Mouse (Mus musculus) thymus, adult 2 months (tissue): Measurements from ENCODE around the gene Taf6. TPM values are rescaled to one million over a fixed set of nuclear protein-coding genes. Genes with fewer than 3 reads are reported as not detected.

Source experiments
- DNase-seq: peaks from one replicate; pipeline ENCODE4 v3.0.0; 2021
- H3K27ac ChIP-seq: fragments of 200-500 bp; 2 replicates; pipeline ENCODE4 v1.5.1; 2012; ENCODE audit warnings: low read length, control low read depth; ENCODE audit not compliant: control insufficient read depth, insufficient read depth
- H3K27me3 ChIP-seq: fragments of 200-500 bp; 2 replicates; pipeline ENCODE4 v1.6.1; 2012; ENCODE audit warnings: mild to moderate bottlenecking, low read length, moderate library complexity, mixed read lengths; ENCODE audit not compliant: control insufficient read depth, insufficient read depth
- H3K36me3 ChIP-seq: fragments of 200-500 bp; 2 replicates; pipeline ENCODE4 v1.6.1; 2012; ENCODE audit warnings: mild to moderate bottlenecking, low read length, moderate library complexity; ENCODE audit not compliant: control insufficient read depth, insufficient read depth
- H3K4me1 ChIP-seq: fragments of 200-500 bp; replicated peaks from 2 replicates; pipeline ENCODE4 v1.6.1; 2012; ENCODE audit warnings: low read length; ENCODE audit not compliant: control insufficient read depth, insufficient read depth
- H3K4me3 ChIP-seq: fragments of 200-500 bp; 2 replicates; pipeline ENCODE4 v1.5.1; 2012; ENCODE audit warnings: mild to moderate bottlenecking, low read length, control low read depth, moderate library complexity; ENCODE audit not compliant: control insufficient read depth, insufficient read depth
- CTCF ChIP-seq: fragments of 200-500 bp; IDR thresholded peaks from 2 replicates; pipeline ENCODE4 v1.5.1; 2012; ENCODE audit warnings: mild to moderate bottlenecking, control low read depth, low read length, moderate library complexity, borderline replicate concordance; ENCODE audit not compliant: control insufficient read depth, poor library complexity, insufficient read depth; ENCODE audit errors: extremely low read depth
- POLR2A ChIP-seq: fragments of 200-500 bp; IDR thresholded peaks from 2 replicates; pipeline ENCODE4 v1.6.1; 2012; ENCODE audit warnings: mild to moderate bottlenecking, low read length, control low read depth, moderate library complexity; ENCODE audit not compliant: control insufficient read depth, poor library complexity, insufficient read depth; ENCODE audit errors: extremely low read depth
- WGBS: fragments of 180-500 bp; shearing (Covaris S2); methylation state at CpG from one replicate; pipeline ENCODE4 v1.1.7; 2018; 5-methylcytosine and 5-hydroxymethylcytosine counted together
- polyA plus RNA-seq: library from polyadenylated mRNA; depleted of rRNA; stranded (reverse); fragments of >200 nt; gene quantifications from 2 replicates; pipeline ENCODE4 v1.2.3, GENCODE M21; 2012; rRNA removed

Taf6 gene
- polyA plus RNA-seq: 106 and 108 TPM in 2 replicates

DNA sequence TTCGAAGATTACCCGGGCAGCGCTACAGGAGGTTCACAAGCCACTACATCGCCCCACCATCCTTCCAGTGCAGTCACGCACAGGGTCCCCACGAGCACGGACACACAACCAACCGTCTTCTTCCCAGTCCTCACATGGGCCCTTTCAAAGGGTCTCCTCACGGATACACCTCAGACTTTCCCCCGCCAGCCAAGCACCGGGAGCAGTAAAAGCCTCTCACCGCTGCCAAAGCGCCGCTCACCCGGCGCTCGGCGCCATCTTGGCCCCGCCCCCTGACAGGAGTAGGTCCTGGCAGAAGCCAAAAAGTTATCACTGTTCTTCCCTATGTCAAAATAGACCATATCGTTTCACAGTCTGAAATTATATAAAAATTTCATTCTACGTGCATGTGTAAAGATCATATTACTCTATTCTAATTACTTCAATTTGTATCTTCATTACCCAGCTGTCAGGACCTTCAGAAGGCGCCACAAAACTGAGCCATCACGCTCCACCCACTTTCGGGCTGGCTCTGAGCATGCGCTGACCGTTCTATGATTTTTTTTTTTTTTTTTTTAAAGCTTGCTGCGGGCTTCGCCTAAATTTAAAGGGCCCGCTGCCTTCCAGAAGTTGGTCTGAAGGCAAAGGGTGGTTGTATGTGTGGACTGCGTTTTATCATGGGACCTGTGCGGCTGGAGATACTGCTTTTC, at the start of gene Taf6, which contains the start of gene Cnpy4:
Gene Taf6 (minus strand): TSS at position 502 of the 689 bp plus-strand sequence.
Gene Cnpy4 (plus strand): TSS at position 536 of the 689 bp plus-strand sequence.
- peak; percentile 98 for TF ChIP-seq POLR2A
- TF ChIP-seq CTCF: 0 out of 2 replicates have a peak, but pooled peaks have one; percentile 34
- Histone ChIP-seq H3K27me3 (no peaks in the 10 kb centered on the region), H3K4me1 (peaks cover 5% of the 10 kb centered on the region; the same call in 1 of the 2 replicates), H3K4me3 (peak within 1 kb of the TSS; percentile 100), H3K27ac (peak within 1 kb of the TSS; percentile 71; the same call in 1 of the 2 replicates), H3K36me3 (peaks cover 2% of the 10 kb centered on the region)
- peak; percentile 83 for DNase-seq
- WGBS: under 1% methylated on average over 31 of the region's 31 CpGs

DNA sequence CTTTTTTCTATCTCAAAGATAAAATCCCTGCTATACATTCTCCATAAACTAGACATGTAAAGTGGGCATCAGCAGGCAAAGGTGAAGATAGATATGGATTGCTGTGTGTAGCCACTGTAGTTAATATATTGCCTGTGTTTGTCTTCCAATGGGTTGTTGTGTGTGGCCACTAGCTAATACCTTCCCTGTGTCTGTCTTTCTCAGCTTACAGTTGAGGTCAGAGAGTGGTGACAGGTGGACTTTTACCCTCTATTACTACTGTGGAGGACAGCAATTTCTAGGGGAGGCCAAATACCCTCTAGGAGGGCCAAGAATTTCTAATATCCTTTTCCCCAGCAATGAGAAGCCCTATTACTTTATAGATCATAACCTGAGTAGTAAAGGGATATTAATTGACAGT, 47.0 kb upstream of the Taf6 start:
- TF ChIP-seq POLR2A: no peak
- Histone ChIP-seq H3K36me3 (no peaks in the 10 kb centered on the region), H3K27ac (no peak overlapping the region), H3K4me1 (no peaks in the 10 kb centered on the region), H3K27me3 (no peaks in the 10 kb centered on the region), H3K4me3 (no peak overlapping the region)
- no peak for DNase-seq

DNA sequence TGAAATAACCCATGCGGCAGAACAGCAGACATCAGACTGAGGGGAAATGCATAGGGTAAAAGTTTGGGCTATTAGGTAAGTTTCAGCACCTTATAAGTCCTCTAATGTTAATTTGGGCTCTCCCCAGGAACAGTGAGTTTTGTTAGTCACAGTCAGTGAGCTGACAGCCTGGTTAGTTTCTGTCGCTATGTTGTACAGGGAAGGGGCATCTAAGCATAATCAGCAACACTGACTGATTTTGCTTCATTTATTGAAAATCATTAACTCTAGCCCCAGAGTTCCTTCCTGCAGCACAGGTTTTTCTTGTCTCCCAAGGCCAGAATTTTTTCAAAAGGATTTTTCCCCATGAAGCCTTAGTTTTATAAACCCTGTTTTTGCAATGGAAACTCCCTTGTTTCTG, 46.5 kb upstream of the Taf6 start:
- Histone ChIP-seq H3K36me3 (no peaks in the 10 kb centered on the region), H3K4me1 (no peaks in the 10 kb centered on the region), H3K4me3 (no peak overlapping the region), H3K27me3 (no peaks in the 10 kb centered on the region), H3K27ac (no peak overlapping the region)
- WGBS: 94% methylated on average over 2 of the region's 2 CpGs
- DNase-seq: no peak
- TF ChIP-seq CTCF: no peak
- no peak for TF ChIP-seq POLR2A

DNA sequence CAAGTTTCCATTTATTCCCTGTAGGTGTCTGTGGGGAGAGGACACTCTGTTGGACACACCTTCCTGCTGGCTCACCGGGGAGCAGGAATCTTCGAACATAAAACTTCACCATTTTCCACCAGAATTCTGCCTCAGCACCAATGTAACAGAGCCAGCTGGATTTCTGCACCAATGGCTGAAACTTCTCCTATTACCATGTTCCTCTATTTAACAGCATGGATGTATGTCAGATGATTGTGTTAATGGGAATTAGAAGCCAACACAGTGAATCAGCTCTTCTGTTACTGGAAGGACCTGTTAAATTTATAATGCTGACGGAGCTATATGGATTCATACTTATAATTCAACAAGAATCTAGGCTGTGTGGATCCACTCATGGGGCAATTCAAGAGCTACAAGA, 42.3 kb upstream of the Taf6 start:
- no peaks in the 10 kb centered on the region for H3K27me3 ChIP-seq
- no peak overlapping the region for H3K27ac ChIP-seq
- no peak overlapping the region for H3K4me3 ChIP-seq
- no peaks in the 10 kb centered on the region for H3K36me3 ChIP-seq
- TF ChIP-seq POLR2A: no peak
- no peak for TF ChIP-seq CTCF
- no peak for DNase-seq
- WGBS: 95% methylated on average over 3 of the region's 3 CpGs
- no peaks in the 10 kb centered on the region for H3K4me1 ChIP-seq

DNA sequence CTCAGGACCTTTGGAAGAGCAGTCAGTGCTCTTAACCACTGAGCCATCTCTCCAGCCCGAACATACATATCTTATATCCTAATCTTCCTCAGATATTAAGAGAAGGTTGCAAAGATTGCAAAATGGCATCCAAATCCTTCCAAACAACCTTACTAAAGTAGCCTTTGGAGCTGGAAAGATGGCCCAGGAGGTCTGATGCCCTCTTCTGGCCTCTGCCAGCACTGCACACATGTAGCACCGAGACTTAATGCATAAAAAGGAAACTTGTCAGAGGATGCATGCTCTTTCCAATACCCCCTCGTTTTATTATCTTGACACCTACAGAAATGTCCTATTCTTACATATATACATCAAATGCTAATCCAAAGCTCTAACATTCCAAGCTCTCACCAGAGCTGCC, 40.8 kb upstream of the Taf6 start:
- H3K4me1 ChIP-seq: no peaks in the 10 kb centered on the region
- 38% methylated on average over 3 of the region's 3 CpGs for WGBS
- H3K36me3 ChIP-seq: no peaks in the 10 kb centered on the region
- no peak overlapping the region for H3K4me3 ChIP-seq
- peak; percentile 61 for DNase-seq
- no peaks in the 10 kb centered on the region for H3K27me3 ChIP-seq
- H3K27ac ChIP-seq: no peak overlapping the region
- TF ChIP-seq POLR2A (no peak), CTCF (no peak)

DNA sequence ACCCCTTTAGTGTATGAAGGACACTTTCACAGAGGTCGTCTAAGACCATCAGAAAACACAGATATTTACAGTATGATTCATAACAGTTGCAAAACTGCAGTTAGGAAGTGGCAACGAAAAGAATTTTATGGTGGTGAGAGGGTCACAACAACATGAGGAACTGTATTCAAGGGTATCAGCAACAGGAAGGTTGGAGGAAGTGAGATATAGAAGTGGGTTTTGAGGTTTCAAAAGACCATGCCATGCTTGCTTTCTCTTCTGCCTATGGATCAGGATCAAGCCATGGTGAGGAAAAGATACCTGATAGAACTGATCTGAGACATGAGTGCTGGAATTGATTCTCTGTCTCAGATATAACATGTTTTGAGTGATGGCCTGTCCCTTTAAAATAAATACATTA, 40.1 kb upstream of the Taf6 start:
- Histone ChIP-seq H3K4me1 (no peaks in the 10 kb centered on the region), H3K36me3 (no peaks in the 10 kb centered on the region), H3K4me3 (no peak overlapping the region), H3K27me3 (no peaks in the 10 kb centered on the region), H3K27ac (no peak overlapping the region)
- WGBS: 15% methylated on average over 2 of the region's 2 CpGs
- no peak for TF ChIP-seq POLR2A
- TF ChIP-seq CTCF: no peak
- no peak for DNase-seq

DNA sequence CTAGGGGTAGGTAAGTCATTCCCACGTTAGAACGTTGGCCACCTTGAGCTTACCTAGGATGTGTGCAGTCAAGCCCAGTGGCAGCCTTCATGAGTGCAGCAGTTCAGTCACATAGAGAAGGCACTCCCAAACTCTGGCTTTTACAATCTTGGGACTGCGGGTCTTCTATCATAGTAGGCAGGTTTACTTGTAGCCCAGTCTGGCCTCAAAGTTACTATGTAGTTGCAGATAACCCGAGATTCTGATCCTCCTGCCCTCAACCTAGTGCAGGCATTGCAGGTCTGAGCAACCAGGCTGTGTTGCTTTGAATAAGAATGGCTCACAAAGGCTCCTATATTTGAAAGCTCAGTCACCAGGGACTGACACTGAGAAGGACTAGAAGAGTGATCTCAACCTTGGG, 39.2 kb upstream of the Taf6 start:
- H3K4me3 ChIP-seq: no peak overlapping the region
- no peaks in the 10 kb centered on the region for H3K27me3 ChIP-seq
- WGBS: 11% methylated on average over 4 of the region's 4 CpGs
- no peak overlapping the region for H3K27ac ChIP-seq
- H3K36me3 ChIP-seq: no peaks in the 10 kb centered on the region
- DNase-seq: no peak
- no peaks in the 10 kb centered on the region for H3K4me1 ChIP-seq
- TF ChIP-seq CTCF: no peak
- no peak for TF ChIP-seq POLR2A
